Mouse (Mus musculus) brain, embryonic 14.5 days (tissue): ENCODE measurements at regions not wholly inside any gene's neighbourhood (a gene's known extent, or its start where the extent isn't known, plus 50 kb on each side); places are given as distances from the start of the nearest gene placed in this dataset.

Experiments used
- DNase-seq: peaks from one replicate; pipeline ENCODE4 v3.0.0-alpha.2; 2011; ENCODE audit warnings: low read depth
- CTCF ChIP-seq: fragments of 200-500 bp; IDR thresholded peaks from 2 replicates; pipeline ENCODE4 v1.5.1; 2012; ENCODE audit warnings: inconsistent platforms, mild to moderate bottlenecking, moderate library complexity, borderline replicate concordance; ENCODE audit not compliant: insufficient read depth, insufficient read length; ENCODE audit errors: extremely low read depth
- POLR2A ChIP-seq: fragments of 200-500 bp; IDR thresholded peaks from 2 replicates; pipeline ENCODE4 v1.6.1; 2012; ENCODE audit warnings: mild to moderate bottlenecking, inconsistent platforms, borderline replicate concordance; ENCODE audit not compliant: poor library complexity, insufficient read depth, insufficient read length, severe bottlenecking; ENCODE audit errors: extremely low read depth

GRCm38 (mm10) chr16:84581166-84581565 lies 66.2 kb downstream of the A730009L09Rik start:
- TF ChIP-seq POLR2A, result no peak
- no peak for DNase-seq

- DNase-seq, result no peak
- TF ChIP-seq CTCF (no peak), POLR2A (no peak)
These were observed 68.4 kb downstream of the A730009L09Rik start for GRCm38 (mm10) chr16:84583323-84583722.

GRCm38 (mm10) chr16:84583773-84584229 lies 68.9 kb downstream of the A730009L09Rik start:
- no peak for DNase-seq
- TF ChIP-seq POLR2A (no peak), CTCF (no peak)

- TF ChIP-seq CTCF (no peak), POLR2A (no peak)
These were observed 69.9 kb downstream of the A730009L09Rik start for GRCm38 (mm10) chr16:84584724-84585399.

GRCm38 (mm10) chr16:84592978-84593377 lies 78.1 kb downstream of the A730009L09Rik start:
- TF ChIP-seq CTCF (no peak), POLR2A (no peak)
- DNase-seq, result no peak

More at GRCm38 (mm10) chr16:84584724-84585399, 69.9 kb downstream of the A730009L09Rik start:
- no peak for DNase-seq

DNA sequence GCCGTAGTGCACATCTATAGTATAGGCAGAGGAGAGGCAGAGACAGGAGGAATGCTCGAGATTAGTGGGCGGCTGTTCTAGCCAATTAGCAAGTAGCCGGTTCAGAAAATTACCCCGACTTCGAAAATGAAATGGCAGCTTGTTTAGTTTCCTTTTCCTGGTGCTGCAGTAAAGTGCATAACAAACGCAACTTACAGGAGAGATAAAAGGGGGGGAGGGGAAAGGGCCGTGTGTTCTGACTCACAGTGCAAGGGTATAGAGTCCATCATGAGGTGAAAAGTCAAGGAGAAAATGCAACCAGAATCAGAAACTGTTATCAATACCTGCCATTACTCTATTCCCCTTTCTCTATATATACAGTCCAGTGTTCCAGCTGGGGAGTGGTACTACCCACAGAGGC lies 88.0 kb downstream of the A730009L09Rik start:
- TF ChIP-seq CTCF (no peak), POLR2A (no peak)

GRCm38 (mm10) chr16:84603465-84604205 lies 88.7 kb downstream of the A730009L09Rik start:
- no peak for DNase-seq
- TF ChIP-seq CTCF, result no peak
- no peak for TF ChIP-seq POLR2A

More for the DNA sequence above, 88.0 kb downstream of the A730009L09Rik start:
- no peak for DNase-seq

DNA sequence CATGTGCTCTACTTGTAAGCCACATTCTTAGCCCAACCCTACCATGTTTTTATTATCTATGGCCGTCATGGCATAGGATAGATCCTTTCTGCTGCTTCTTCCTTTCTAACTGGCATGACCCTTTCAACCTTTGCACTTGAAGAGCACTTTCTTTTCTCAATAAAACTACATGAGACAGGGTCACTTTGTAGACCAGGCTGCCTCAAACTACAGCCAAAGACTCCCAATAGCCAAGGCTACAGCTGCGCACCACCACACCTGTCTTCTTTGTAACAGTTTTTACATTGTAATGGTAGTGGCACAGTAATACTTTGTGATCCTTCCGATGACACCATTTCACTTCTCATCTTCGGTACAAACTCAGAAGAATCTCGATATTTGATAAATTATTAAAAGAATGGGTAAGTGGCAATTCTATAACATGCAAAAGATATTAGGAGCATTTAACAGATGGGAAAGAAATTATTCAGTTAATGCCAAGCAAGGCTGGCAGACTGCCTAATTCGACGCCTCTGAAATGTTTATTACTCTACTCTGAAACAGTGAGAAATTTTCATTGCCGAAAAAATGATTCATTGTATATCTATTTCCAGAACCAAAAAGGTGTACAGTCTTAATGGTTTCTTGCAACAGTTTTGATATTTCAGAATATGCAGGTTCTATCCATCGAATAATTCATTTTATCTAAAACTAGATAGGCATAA lies 89.5 kb downstream of the A730009L09Rik start:
- peak; percentile 53 for DNase-seq
- no peak for TF ChIP-seq POLR2A
- no peak for TF ChIP-seq CTCF

DNA sequence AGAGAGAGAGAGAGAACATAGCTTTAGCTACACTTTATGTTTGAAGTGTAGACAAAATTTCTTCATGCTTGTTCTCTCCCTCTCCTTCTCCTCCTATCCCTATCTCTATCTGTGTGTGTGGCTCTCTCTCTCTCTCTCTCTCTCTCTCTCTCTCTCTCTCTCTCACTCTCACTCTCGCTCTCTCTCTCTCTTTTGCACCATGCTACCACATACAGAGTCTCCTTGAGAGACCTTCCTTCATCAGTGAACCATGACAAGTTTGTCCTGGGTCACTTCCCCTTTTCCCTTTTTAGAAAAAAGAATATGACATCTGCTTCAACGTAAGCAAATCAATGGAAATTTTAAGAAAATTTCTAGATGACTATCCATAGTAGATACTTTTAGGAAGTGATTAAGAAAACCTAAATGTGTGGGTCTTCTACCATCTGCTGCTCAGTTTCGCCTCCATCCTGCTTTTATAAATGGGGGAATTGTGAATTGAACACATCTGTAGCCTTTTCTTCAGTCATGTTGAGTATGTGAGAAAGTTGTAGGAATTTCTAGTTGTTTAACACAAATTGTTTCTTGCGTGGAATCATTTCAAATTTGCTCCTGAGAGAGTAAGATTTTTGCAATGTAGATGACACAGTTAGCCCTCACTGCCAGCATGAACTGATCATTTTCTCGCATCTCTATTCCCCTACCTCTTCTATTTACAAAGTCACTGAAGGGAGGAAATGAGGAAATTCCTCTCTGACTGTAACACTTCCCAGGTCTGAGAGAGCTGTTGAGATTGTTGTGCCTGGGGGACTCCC lies 91.3 kb downstream of the A730009L09Rik start:
- TF ChIP-seq POLR2A, result no peak
- no peak for TF ChIP-seq CTCF
- no peak for DNase-seq

- no peak for DNase-seq
- TF ChIP-seq CTCF (no peak), POLR2A (no peak)
These were observed 91.8 kb downstream of the A730009L09Rik start for GRCm38 (mm10) chr16:84606804-84607095.

DNA sequence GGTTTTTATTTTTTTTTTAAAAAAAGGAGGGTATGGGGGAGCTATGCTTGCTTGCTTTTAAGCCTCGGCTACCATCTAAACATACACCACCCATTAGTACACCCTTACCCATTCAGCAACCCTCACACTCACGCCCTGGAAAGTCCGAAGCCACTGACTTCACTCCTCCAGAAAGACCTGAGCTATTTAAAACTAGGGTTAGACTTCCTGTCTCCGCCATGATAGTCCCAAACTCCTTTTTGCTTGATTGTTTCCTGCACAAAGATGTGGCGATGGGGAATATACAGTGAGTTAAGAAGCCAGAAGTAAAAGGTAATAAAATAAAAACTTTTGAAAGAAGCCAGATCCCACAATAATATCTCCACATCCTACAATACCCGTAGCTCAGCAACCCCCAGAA lies 92.6 kb downstream of the A730009L09Rik start:
- DNase-seq, result no peak

GRCm38 (mm10) chr16:84615683-84616082 lies 100.8 kb downstream of the A730009L09Rik start:
- no peak for TF ChIP-seq POLR2A
- TF ChIP-seq CTCF, result no peak
- DNase-seq, result no peak

More for the DNA sequence above, 92.6 kb downstream of the A730009L09Rik start:
- TF ChIP-seq CTCF (no peak), POLR2A (no peak)
